Mouse (Mus musculus): Measurements from ENCODE around the gene Cenpm. TPM values are rescaled to one million over a fixed set of nuclear protein-coding genes. Genes with fewer than 3 reads are reported as not detected.

Gene Cenpm
- polyA plus RNA-seq, 2 experiments = 39.4 to 57.7 TPM

DNA sequence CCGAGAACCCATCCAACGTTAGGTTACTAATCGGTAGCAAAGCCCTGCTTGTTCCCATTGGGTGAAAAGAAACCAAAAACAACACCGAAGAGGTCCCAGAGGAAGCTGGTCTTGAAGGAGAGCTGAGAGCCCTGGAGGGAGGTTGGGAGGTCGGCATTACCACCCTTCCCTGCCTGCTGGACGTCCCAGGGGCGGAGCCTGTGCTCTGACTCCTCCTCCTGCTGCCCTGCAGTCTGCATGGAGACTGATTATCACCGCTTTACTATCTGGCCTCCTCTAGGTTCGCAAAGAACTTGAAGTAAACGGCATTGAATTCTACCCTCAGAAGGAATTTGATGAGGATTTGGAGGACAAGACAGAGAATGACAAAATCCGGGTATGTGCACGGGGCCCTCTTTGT, 41.6 kb upstream of the Cenpm start:
- Histone ChIP-seq H3K4me1 (ENCODE audit: control insufficient read depth, insufficient read depth, low read length) (no peaks in the 10 kb centered on the region), H3K4me2 (replicated peaks; ENCODE audit: low read depth, low read length, severe bottlenecking) (no peak overlapping the region), H3K4me3 (replicated peaks; ENCODE audit: low read length) (no peak overlapping the region), H3K27me3 (ENCODE audit: control insufficient read depth, insufficient read depth, low read length) (no peaks in the 10 kb centered on the region), H3K27ac (replicated peaks; ENCODE audit: low read depth, low read length) (no peak overlapping the region), H3K36me3 (ENCODE audit: control insufficient read depth, insufficient read depth, low read length) (peaks cover 52% of the 10 kb centered on the region), H3K9me3 (ENCODE audit: control insufficient read depth, low read length) (no peaks in the 10 kb centered on the region), H3K9ac (ENCODE audit: low read depth, low read length, severe bottlenecking) (no peak overlapping the region)
- ATAC-seq (ENCODE audit: low FRiP score, low read depth) (no peak), DNase-seq (ENCODE audit: low spot score) (no peak)
- WGBS = 63% methylated on average over 12 of the region's 12 CpGs
- TF ChIP-seq POLR2A (IDR thresholded peaks at IDR 0.05; ENCODE audit: borderline replicate concordance, extremely low read depth, insufficient read depth, insufficient read length) = no peak

GRCm38 (mm10) chr15:82280638-82281037, 36.1 kb upstream of the Cenpm start:
- no peak overlapping the region for H3K4me2 ChIP-seq (replicated peaks; ENCODE audit: low read depth, low read length, severe bottlenecking)
- ATAC-seq (ENCODE audit: low FRiP score, low read depth) = no peak
- WGBS = 73% methylated on average over 4 of the region's 4 CpGs
- H3K27ac ChIP-seq (replicated peaks; ENCODE audit: low read depth, low read length) = no peak overlapping the region
- no peaks in the 10 kb centered on the region for H3K27me3 ChIP-seq (ENCODE audit: control insufficient read depth, insufficient read depth, low read length)
- no peak overlapping the region for H3K4me3 ChIP-seq (replicated peaks; ENCODE audit: low read length)
- no peaks in the 10 kb centered on the region for H3K9me3 ChIP-seq (ENCODE audit: control insufficient read depth, low read length)
- peaks cover 7% of the 10 kb centered on the region for H3K4me1 ChIP-seq (ENCODE audit: control insufficient read depth, insufficient read depth, low read length)
- peaks cover 17% of the 10 kb centered on the region for H3K36me3 ChIP-seq (ENCODE audit: control insufficient read depth, insufficient read depth, low read length)
- no peak for DNase-seq (ENCODE audit: low spot score)
- H3K9ac ChIP-seq (ENCODE audit: low read depth, low read length, severe bottlenecking) = no peak overlapping the region
- no peak for TF ChIP-seq POLR2A (IDR thresholded peaks at IDR 0.05; ENCODE audit: borderline replicate concordance, extremely low read depth, insufficient read depth, insufficient read length)

DNA sequence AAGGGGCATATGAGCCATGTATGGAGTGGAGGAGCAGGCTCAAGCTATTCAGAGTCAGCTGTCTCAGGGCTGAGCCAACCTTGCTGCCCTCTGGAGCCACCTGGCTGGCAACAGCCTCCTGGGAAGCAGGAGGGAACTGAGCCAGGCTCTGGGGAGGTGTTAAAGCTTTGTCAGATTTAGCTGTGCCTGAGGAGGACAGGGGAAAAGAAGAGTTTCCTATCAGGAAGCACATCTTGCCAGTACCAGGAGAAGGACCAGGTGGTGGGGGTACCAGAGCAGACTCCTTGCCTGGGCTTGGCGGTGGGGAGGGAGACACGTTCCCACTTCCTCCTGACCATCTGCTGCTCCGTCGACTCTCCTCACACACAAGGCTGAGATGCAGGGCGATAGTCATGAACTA, 33.0 kb upstream of the Cenpm start:
- TF ChIP-seq POLR2A (IDR thresholded peaks at IDR 0.05; ENCODE audit: borderline replicate concordance, extremely low read depth, insufficient read depth, insufficient read length) = no peak
- Histone ChIP-seq H3K9ac (ENCODE audit: low read depth, low read length, severe bottlenecking) (no peak overlapping the region), H3K4me2 (replicated peaks; ENCODE audit: low read depth, low read length, severe bottlenecking) (no peak overlapping the region), H3K27me3 (ENCODE audit: control insufficient read depth, insufficient read depth, low read length) (peaks cover 17% of the 10 kb centered on the region), H3K36me3 (ENCODE audit: control insufficient read depth, insufficient read depth, low read length) (peaks cover 3% of the 10 kb centered on the region), H3K27ac (replicated peaks; ENCODE audit: low read depth, low read length) (no peak overlapping the region), H3K9me3 (ENCODE audit: control insufficient read depth, low read length) (no peaks in the 10 kb centered on the region), H3K4me1 (ENCODE audit: control insufficient read depth, insufficient read depth, low read length) (peaks cover 9% of the 10 kb centered on the region), H3K4me3 (replicated peaks; ENCODE audit: low read length) (no peak overlapping the region)
- DNase-seq (ENCODE audit: low spot score) (no peak), ATAC-seq (ENCODE audit: low FRiP score, low read depth) (no peak)
- 84% methylated on average over 5 of the region's 5 CpGs for WGBS

GRCm38 (mm10) chr15:82274927-82275901, 30.7 kb upstream of the Cenpm start:
- H3K4me1 ChIP-seq (ENCODE audit: control insufficient read depth, insufficient read depth, low read length) = peaks cover 9% of the 10 kb centered on the region
- under 1% methylated on average over 59 of the region's 86 CpGs for WGBS
- no peaks in the 10 kb centered on the region; the same call in 1 of the 2 replicates for H3K36me3 ChIP-seq (ENCODE audit: control insufficient read depth, insufficient read depth, low read length)
- peak overlapping the region; percentile 73 for H3K9ac ChIP-seq (ENCODE audit: low read depth, low read length, severe bottlenecking)
- DNase-seq (ENCODE audit: low spot score) (no peak), ATAC-seq (ENCODE audit: low FRiP score, low read depth) (peak; percentile 53; the same call in 1 of the 2 replicates)
- 0 out of 2 replicates have a peak overlapping the region, but pooled peaks have one; percentile 19 for H3K27ac ChIP-seq (replicated peaks; ENCODE audit: low read depth, low read length)
- no peak for TF ChIP-seq POLR2A (IDR thresholded peaks at IDR 0.05; ENCODE audit: borderline replicate concordance, extremely low read depth, insufficient read depth, insufficient read length)
- peak overlapping the region; percentile 61 for H3K4me3 ChIP-seq (replicated peaks; ENCODE audit: low read length)
- peaks cover 17% of the 10 kb centered on the region for H3K27me3 ChIP-seq (ENCODE audit: control insufficient read depth, insufficient read depth, low read length)
- H3K9me3 ChIP-seq (ENCODE audit: control insufficient read depth, low read length) = no peaks in the 10 kb centered on the region
- peak overlapping the region; percentile 97 for H3K4me2 ChIP-seq (replicated peaks; ENCODE audit: low read depth, low read length, severe bottlenecking)

GRCm38 (mm10) chr15:82274593-82274926, 30.0 kb upstream of the Cenpm start, which contains the start of gene Sept3:
Gene Sept3 (plus strand): TSS chr15:82274893.
- DNase-seq (ENCODE audit: low spot score) = no peak
- no peak for TF ChIP-seq POLR2A (IDR thresholded peaks at IDR 0.05; ENCODE audit: borderline replicate concordance, extremely low read depth, insufficient read depth, insufficient read length)
- no peaks in the 10 kb centered on the region for H3K36me3 ChIP-seq (ENCODE audit: control insufficient read depth, insufficient read depth, low read length)
- peak within 1 kb of the TSS; percentile 61 for H3K4me3 ChIP-seq (replicated peaks; ENCODE audit: low read length)
- ATAC-seq (ENCODE audit: low FRiP score, low read depth) = no peak
- peak within 1 kb of the TSS; percentile 73 for H3K9ac ChIP-seq (ENCODE audit: low read depth, low read length, severe bottlenecking)
- 0 out of 2 replicates have a peak within 1 kb of the TSS, but pooled peaks have one; percentile 19 for H3K27ac ChIP-seq (replicated peaks; ENCODE audit: low read depth, low read length)
- H3K27me3 ChIP-seq (ENCODE audit: control insufficient read depth, insufficient read depth, low read length) = peaks cover 17% of the 10 kb centered on the region
- WGBS = 30% methylated on average over 6 of the region's 6 CpGs
- peaks cover 9% of the 10 kb centered on the region for H3K4me1 ChIP-seq (ENCODE audit: control insufficient read depth, insufficient read depth, low read length)
- H3K4me2 ChIP-seq (replicated peaks; ENCODE audit: low read depth, low read length, severe bottlenecking) = peak within 1 kb of the TSS; percentile 97
- H3K9me3 ChIP-seq (ENCODE audit: control insufficient read depth, low read length) = no peaks in the 10 kb centered on the region

All from limb, embryonic 14.5 days (tissue).